Mouse (Mus musculus): ENCODE data around the gene Cfap46. TPM values are rescaled to one million over a fixed set of nuclear protein-coding genes. Genes with fewer than 3 reads are reported as not detected.

Gene Cfap46
- polyA plus RNA-seq, 1 experiment from 2014 or later: 0.24 TPM

- Histone ChIP-seq H3K4me1 (peaks cover 42% of the 10 kb centered on the region), H3K4me2 (no peak overlapping the region)
- 2% methylated on average over 29 of the region's 29 CpGs for WGBS
Measured at GRCm38 (mm10) chr7:139585183-139585821, 98.3 kb downstream of the Cfap46 start.

DNA sequence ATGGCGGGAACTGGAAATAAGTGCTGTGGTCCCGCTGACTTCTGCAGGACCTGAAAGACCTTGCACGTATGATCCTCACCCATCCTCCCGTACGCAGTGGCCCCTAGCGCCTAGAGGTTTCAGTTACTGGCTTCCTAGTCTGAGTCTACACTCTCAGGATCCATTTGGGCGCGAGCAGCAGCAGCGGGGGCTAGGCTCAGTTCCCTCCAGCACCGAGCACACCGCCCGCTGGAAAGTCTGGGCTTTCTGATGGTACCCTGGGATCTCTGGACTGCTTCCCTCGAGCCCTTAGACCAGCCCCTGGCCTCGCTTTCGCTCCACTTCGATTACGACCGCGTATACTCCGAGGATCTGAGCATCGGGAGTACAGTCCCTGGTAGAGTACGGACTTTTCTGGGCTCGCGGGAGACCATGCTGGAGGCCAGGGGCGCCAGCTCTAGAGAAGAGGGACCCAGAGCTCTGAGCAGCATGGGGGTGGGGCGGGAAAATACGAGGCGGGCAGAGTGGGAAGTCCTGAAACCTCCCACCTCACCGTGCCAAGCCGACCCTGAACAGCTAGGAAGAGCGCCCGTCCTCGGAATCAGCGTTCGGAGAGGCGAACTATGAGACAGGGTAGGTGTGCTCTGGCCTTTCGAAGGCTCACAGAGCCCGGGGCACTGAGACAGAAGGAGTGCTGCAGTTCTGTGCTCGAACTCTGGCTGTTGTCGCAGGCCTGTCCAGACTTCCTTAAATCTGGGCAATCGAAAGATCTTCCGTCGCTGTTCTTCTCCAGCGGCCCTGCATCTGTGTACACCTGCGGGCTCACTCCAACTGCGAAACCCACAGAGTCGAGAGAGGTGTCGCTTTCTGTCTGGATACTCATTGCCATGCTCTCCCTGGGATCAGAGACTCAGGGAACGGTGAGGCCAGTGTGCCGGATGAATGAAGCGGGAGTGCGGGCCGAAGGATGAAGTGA, 99.1 kb downstream of the Cfap46 start:
- no peak for ATAC-seq (ENCODE audit: insufficient number of reproducible peaks, low FRiP score, low TSS enrichment, low read depth)
- Histone ChIP-seq H3K9ac (no peak overlapping the region), H3K4me3 (peak overlapping the region; percentile 13), H3K27ac (no peak overlapping the region), H3K27me3 (peaks cover 100% of the 10 kb centered on the region), H3K9me3 (no peaks in the 10 kb centered on the region), H3K4me1 (peaks cover 42% of the 10 kb centered on the region), H3K4me2 (peak overlapping the region; percentile 22; the same call in 1 of the 2 replicates), H3K36me3 (no peaks in the 10 kb centered on the region)
- 2% methylated on average over 53 of the region's 53 CpGs for WGBS

More at GRCm38 (mm10) chr7:139585183-139585821, 98.3 kb downstream of the Cfap46 start:
- H3K9me3 ChIP-seq: no peaks in the 10 kb centered on the region
- ATAC-seq (ENCODE audit: insufficient number of reproducible peaks, low FRiP score, low TSS enrichment, low read depth): no peak
- H3K36me3 ChIP-seq: no peaks in the 10 kb centered on the region
- H3K27ac ChIP-seq: no peak overlapping the region
- peak overlapping the region; percentile 13; the same call in 1 of the 2 replicates for H3K4me3 ChIP-seq
- no peak overlapping the region for H3K9ac ChIP-seq
- H3K27me3 ChIP-seq: peaks cover 100% of the 10 kb centered on the region

DNA sequence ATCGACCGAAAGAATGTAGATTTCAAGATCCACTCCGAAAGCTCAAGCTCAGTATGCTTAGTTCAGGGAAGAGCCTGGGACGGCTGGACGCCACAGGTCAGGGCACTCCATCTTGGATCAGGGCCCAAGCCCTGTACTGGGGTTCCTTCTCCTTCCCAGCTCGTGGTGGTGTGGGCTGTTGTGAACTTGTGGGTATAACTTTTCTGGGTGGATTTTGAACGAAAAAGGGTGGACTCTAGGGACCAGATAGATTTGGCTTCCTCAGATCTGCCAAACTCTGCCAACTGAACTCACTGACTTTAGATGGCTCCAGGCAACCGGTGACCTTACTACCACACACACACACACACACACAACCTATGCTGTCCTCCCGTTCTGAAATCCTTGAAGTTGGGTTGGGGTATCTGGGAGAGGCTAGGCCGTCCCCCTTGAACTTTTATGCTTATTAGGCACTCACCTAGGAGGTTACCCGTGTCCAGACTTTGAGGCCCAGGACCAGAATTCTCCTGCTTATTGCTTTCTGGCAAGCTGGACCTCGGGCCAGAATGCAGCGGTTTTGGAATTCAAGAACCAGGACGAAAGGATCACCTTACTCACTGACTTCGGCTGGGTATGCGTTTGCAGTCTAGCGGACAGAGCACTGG, 100.4 kb downstream of the Cfap46 start:
- Histone ChIP-seq H3K27ac (no peak overlapping the region), H3K9me3 (no peaks in the 10 kb centered on the region), H3K9ac (no peak overlapping the region), H3K4me3 (peak overlapping the region; percentile 35; the same call in 1 of the 2 replicates), H3K36me3 (peaks cover 11% of the 10 kb centered on the region), H3K4me1 (peaks cover 42% of the 10 kb centered on the region), H3K27me3 (peaks cover 100% of the 10 kb centered on the region), H3K4me2 (no peak overlapping the region)
- WGBS: 13% methylated on average over 17 of the region's 17 CpGs
- ATAC-seq (ENCODE audit: insufficient number of reproducible peaks, low FRiP score, low TSS enrichment, low read depth): no peak

- Histone ChIP-seq H3K9ac (no peak within 1 kb of the TSS), H3K4me1 (peaks cover 42% of the 10 kb centered on the region), H3K27me3 (peaks cover 100% of the 10 kb centered on the region), H3K36me3 (peaks cover 17% of the 10 kb centered on the region), H3K4me2 (peak within 1 kb of the TSS; percentile 62), H3K27ac (no peak within 1 kb of the TSS), H3K9me3 (no peaks in the 10 kb centered on the region), H3K4me3 (peak within 1 kb of the TSS; percentile 35)
- no peak for ATAC-seq (ENCODE audit: insufficient number of reproducible peaks, low FRiP score, low TSS enrichment, low read depth)
- WGBS: under 1% methylated on average over 56 of the region's 56 CpGs
Measured at GRCm38 (mm10) chr7:139582595-139582994, 101.0 kb downstream of the Cfap46 start, which contains the start of gene Nkx6-2. TSS of gene Nkx6-2 (minus strand) at chr7:139582797.

GRCm38 (mm10) chr7:139581801-139582571, 101.6 kb downstream of the Cfap46 start:
- H3K4me1 ChIP-seq: peaks cover 42% of the 10 kb centered on the region
- H3K9ac ChIP-seq: no peak overlapping the region
- peak overlapping the region; percentile 62 for H3K4me2 ChIP-seq
- no peak overlapping the region for H3K27ac ChIP-seq
- peaks cover 23% of the 10 kb centered on the region for H3K36me3 ChIP-seq
- no peaks in the 10 kb centered on the region for H3K9me3 ChIP-seq
- 1% methylated on average over 82 of the region's 82 CpGs for WGBS
- H3K27me3 ChIP-seq: peaks cover 97% of the 10 kb centered on the region
- peak overlapping the region; percentile 35 for H3K4me3 ChIP-seq
- no peak for ATAC-seq (ENCODE audit: insufficient number of reproducible peaks, low FRiP score, low TSS enrichment, low read depth)

DNA sequence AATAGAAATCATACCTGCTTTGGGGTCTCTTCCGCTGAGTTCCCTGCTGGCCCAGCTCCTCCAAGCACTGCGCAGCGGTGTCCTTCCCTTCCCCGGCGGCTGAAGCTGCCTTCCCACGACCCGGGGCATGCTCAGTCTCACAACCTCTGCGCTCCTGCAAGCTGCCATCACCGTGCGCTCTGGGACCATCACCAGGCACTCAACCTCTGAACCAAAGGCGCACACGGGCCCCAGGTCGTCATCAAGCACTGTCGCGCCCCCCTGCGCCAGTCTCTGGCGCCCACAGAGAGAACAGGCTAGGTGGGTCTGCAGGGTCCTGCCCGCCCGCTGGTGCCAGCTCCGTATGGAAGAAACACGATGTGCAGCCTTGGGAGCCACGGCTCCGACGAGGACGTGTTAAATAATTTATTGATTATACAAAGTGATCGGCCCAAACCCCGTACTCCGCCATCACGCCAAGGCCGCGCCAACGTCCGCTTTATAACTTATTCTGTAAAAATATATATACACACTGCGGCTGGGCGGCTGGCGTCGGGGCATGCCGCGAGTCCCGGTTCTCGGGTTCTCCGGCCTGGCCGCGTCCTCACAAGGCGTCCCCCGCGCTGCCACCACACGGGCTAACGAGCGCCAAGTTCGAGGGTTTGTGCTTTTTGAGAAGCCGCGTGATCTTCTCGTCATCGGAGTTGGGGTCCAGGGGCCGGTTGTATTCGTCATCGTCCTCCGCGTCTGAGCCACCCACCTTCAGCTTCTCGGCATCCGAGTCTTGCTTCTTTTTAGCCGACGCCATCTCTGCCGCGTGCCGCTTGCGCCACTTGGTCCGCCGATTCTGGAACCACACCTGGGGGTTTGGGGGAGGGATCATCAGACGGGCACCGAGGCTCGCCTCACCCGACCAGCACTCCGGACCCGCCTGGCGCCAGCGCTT, 102.5 kb downstream of the Cfap46 start:
- peaks cover 42% of the 10 kb centered on the region for H3K4me1 ChIP-seq
- H3K9me3 ChIP-seq: no peaks in the 10 kb centered on the region
- peak overlapping the region; percentile 35 for H3K4me3 ChIP-seq
- no peak overlapping the region for H3K27ac ChIP-seq
- no peak for ATAC-seq (ENCODE audit: insufficient number of reproducible peaks, low FRiP score, low TSS enrichment, low read depth)
- H3K36me3 ChIP-seq: peaks cover 27% of the 10 kb centered on the region
- peaks cover 90% of the 10 kb centered on the region for H3K27me3 ChIP-seq
- WGBS: 2% methylated on average over 78 of the region's 78 CpGs
- no peak overlapping the region for H3K9ac ChIP-seq
- H3K4me2 ChIP-seq: peak overlapping the region; percentile 62

DNA sequence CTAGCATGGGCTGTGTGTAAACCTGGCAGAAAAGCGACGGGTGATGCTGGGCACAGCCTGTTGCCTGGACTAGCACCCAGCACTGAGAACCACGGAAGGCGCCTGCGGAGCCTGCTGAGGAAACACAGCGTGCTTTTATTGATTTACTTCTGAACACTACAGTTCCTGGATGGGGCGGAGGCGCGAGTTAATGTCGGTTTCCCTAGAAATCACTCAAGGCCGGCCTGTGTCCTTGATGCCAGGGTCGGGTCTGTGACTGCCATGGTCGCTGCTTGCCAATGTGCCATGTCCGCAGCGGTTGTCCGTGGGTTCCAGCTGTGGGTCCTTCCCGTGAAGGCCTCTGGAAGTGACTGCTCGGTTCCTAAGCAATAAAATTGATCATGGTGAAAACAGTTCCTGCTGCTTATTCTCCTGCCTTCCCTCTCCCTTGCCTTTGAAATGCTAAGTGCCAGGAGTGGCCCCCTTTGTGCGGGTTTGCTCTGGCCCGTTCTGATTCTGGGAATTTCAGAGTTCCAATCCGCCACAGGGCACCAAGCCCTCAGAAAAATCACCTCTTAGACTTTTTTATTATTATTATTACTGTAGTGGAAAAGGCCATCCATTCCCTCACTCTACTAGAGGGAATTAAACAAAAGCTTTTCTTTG, 104.2 kb downstream of the Cfap46 start:
- no peak overlapping the region for H3K4me3 ChIP-seq
- no peaks in the 10 kb centered on the region for H3K9me3 ChIP-seq
- H3K36me3 ChIP-seq: peaks cover 42% of the 10 kb centered on the region
- no peak overlapping the region for H3K27ac ChIP-seq
- H3K9ac ChIP-seq: no peak overlapping the region
- ATAC-seq (ENCODE audit: insufficient number of reproducible peaks, low FRiP score, low TSS enrichment, low read depth): no peak
- WGBS: 73% methylated on average over 21 of the region's 21 CpGs
- H3K27me3 ChIP-seq: peaks cover 73% of the 10 kb centered on the region
- no peak overlapping the region for H3K4me2 ChIP-seq
- peaks cover 30% of the 10 kb centered on the region for H3K4me1 ChIP-seq

GRCm38 (mm10) chr7:139576064-139576686, 107.4 kb downstream of the Cfap46 start:
- no peak overlapping the region for H3K9ac ChIP-seq

GRCm38 (mm10) chr7:139572665-139573064, 111.0 kb downstream of the Cfap46 start:
- WGBS: 84% methylated on average over 3 of the region's 3 CpGs
- ATAC-seq (ENCODE audit: insufficient number of reproducible peaks, low FRiP score, low TSS enrichment, low read depth): no peak
- peaks cover 37% of the 10 kb centered on the region for H3K36me3 ChIP-seq

More at GRCm38 (mm10) chr7:139576064-139576686, 107.4 kb downstream of the Cfap46 start:
- Histone ChIP-seq H3K27ac (no peak overlapping the region), H3K36me3 (peaks cover 47% of the 10 kb centered on the region), H3K4me2 (no peak overlapping the region), H3K9me3 (no peaks in the 10 kb centered on the region), H3K4me1 (peaks cover 5% of the 10 kb centered on the region), H3K4me3 (no peak overlapping the region), H3K27me3 (peaks cover 41% of the 10 kb centered on the region)
- WGBS: 79% methylated on average over 16 of the region's 16 CpGs
- no peak for ATAC-seq (ENCODE audit: insufficient number of reproducible peaks, low FRiP score, low TSS enrichment, low read depth)

DNA sequence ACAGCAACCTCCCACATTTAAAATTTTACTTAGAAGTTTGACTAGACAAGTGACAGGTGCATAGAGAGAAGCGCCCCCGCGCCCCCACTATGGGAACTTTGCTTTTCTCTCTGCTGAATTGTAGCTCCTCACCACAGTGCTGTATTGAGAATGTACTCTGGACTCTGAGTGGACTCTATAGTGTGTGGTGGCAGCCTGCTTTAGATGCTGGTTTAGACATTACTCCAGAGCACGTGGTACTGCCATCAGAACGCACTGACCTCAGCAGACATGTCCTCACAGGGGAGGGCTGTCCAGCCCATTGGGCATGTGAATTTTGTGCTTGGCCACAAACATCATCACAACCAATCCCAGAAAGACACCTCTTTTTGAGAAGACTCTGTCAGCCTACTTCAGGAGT, 112.8 kb downstream of the Cfap46 start:
- Histone ChIP-seq H3K27me3 (no peaks in the 10 kb centered on the region), H3K4me2 (no peak overlapping the region), H3K9ac (no peak overlapping the region), H3K9me3 (no peaks in the 10 kb centered on the region), H3K36me3 (peaks cover 38% of the 10 kb centered on the region), H3K4me1 (no peaks in the 10 kb centered on the region), H3K27ac (no peak overlapping the region), H3K4me3 (no peak overlapping the region)
- 96% methylated on average over 5 of the region's 5 CpGs for WGBS
- no peak for ATAC-seq (ENCODE audit: insufficient number of reproducible peaks, low FRiP score, low TSS enrichment, low read depth)

More at GRCm38 (mm10) chr7:139572665-139573064, 111.0 kb downstream of the Cfap46 start:
- Histone ChIP-seq H3K9me3 (no peaks in the 10 kb centered on the region), H3K4me1 (no peaks in the 10 kb centered on the region), H3K4me2 (no peak overlapping the region), H3K9ac (no peak overlapping the region), H3K27ac (no peak overlapping the region), H3K27me3 (peaks cover 6% of the 10 kb centered on the region), H3K4me3 (no peak overlapping the region)

Measured in limb, embryonic 15.5 days (tissue).